In the genomic region with DNA sequence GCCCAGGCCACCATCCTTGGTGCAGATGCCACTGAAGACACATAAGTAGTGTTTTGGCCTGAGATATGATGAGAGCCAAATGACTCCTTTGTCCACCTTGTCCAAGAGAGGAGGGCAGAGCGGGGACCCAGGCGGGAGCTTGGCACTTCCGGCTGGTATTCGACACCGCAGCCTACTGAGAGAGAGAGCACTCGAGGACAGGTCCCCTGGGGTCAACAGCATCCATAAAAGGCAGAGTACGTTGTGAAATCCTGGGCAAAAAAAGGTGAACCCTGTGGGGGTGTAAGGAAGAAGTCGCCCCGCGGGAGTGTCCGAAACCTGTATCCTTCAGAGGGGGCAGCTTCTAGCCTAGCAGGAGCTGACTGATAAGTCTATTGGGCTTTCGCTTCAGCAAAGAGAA, we compare ENCODE assay signal across 9 mouse cellular contexts. TPM values are rescaled to one million over a fixed set of nuclear protein-coding genes. Genes with fewer than 3 reads are reported as not detected.
DNase-seq lines count a peak whose midpoint lies in the region; ATAC-seq and TF ChIP-seq lines count a peak whose summit lies in the region.
"Had no signal": no experiment of that assay in that cellular context is flagged by ENCODE, and none has a peak within 500 bp of the region (broad histone marks: within the 10 kb centered on the region; RNA-seq: fewer than 3 reads in every experiment).

No protein-coding gene starts in this region.

- no peak overlapping the region for H3K27ac ChIP-seq in ES-E14 (ENCODE audit: insufficient read depth, low read depth, low read length, poor library complexity, severe bottlenecking)
- no peak overlapping the region for H3K27ac ChIP-seq in forebrain, embryonic 16.5 days (ENCODE audit: low read length)
- H3K27ac ChIP-seq in lung, embryonic 15.5 days: peak overlapping the region; percentile 21; the same call in 1 of the 2 replicates

- H3K36me3 ChIP-seq in ES-E14 (ENCODE audit: control insufficient read depth, insufficient read depth, low read length, poor library complexity, severe bottlenecking): peaks cover 34% of the 10 kb centered on the region
- peaks cover 14% of the 10 kb centered on the region for H3K36me3 ChIP-seq in forebrain, embryonic 16.5 days (ENCODE audit: control insufficient read depth, insufficient read depth)
- H3K36me3 ChIP-seq in lung, embryonic 15.5 days: peaks cover 32% of the 10 kb centered on the region

- peak overlapping the region; percentile 94 for H3K4me2 ChIP-seq in forebrain, embryonic 16.5 days (ENCODE audit: low read length)
- peak overlapping the region; percentile 80 for H3K4me2 ChIP-seq in lung, embryonic 15.5 days

- no peak overlapping the region for H3K4me3 ChIP-seq in ES-E14 (ENCODE audit: insufficient read depth in 1 of 2, low read depth in 1 of 2, low read length in 2 of 2, poor library complexity in 1 of 2, severe bottlenecking in 1 of 2)
- peak overlapping the region; percentile 99 for H3K4me3 ChIP-seq in forebrain, embryonic 16.5 days (replicated peaks; ENCODE audit: low read length)
- H3K4me3 ChIP-seq in lung, embryonic 15.5 days: peak overlapping the region; percentile 15; the same call in 1 of the 2 replicates

- H3K9ac ChIP-seq in ES-E14 (ENCODE audit: insufficient read depth, low read depth, low read length, poor library complexity, severe bottlenecking): peak overlapping the region; percentile 3; the same call in 1 of the 2 replicates
- peak overlapping the region; percentile 37 for H3K9ac ChIP-seq in forebrain, embryonic 16.5 days (replicated peaks; ENCODE audit: low read depth, low read length)
- H3K9ac ChIP-seq in lung, embryonic 15.5 days: no peak overlapping the region

- intact Hi-C loops in left cerebral cortex, postnatal 25 days (cut with DNase I): loop anchor here (5.0 kb wide), 1 partner anchor 260 kb away; no protein-coding TSS in a partner anchor

- peak; percentile 38 to 40 for DNase-seq in gastrocnemius, adult 8-10 months (ENCODE audit: low spot score in 2 of 2)
- no peak for DNase-seq in gastrocnemius, postnatal 4 days (ENCODE audit: low spot score in 2 of 2)
- no peak for DNase-seq in ES-E14 (ENCODE audit: low read depth, low spot score)
- DNase-seq in urinary bladder, postnatal 4 days (ENCODE audit: low spot score in 2 of 2): no peak
- DNase-seq in left cerebral cortex, postnatal 25 days (ENCODE audit: low spot score in 2 of 2): no peak
- no peak for DNase-seq in thymus, postnatal 10 days (ENCODE audit: low spot score in 2 of 2)

- 87% methylated on average over 12 of the region's 12 CpGs for whole genome bisulfite sequencing in forebrain, embryonic 16.5 days
- WGBS in lung, embryonic 15.5 days: 76% methylated on average over 12 of the region's 12 CpGs

- peaks cover 2 to 26% of the 10 kb centered on the region in 2 experiments; a peak in 2 of 4 replicates for H3K4me1 ChIP-seq in ES-E14 (ENCODE audit: control insufficient read depth in 2 of 2, insufficient read depth in 2 of 2, low read length in 2 of 2, poor library complexity in 1 of 2)
- H3K4me1 ChIP-seq in forebrain, embryonic 16.5 days (replicated peaks; ENCODE audit: control insufficient read depth, insufficient read depth, low read length): peaks cover 43% of the 10 kb centered on the region
- peaks cover 37% of the 10 kb centered on the region for H3K4me1 ChIP-seq in lung, embryonic 15.5 days

- H3K9me3 ChIP-seq in ES-E14 (ENCODE audit: control insufficient read depth, insufficient read depth, low read depth, low read length): no peaks in the 10 kb centered on the region
- no peaks in the 10 kb centered on the region for H3K9me3 ChIP-seq in forebrain, embryonic 16.5 days (ENCODE audit: control insufficient read depth, low read length)
- H3K9me3 ChIP-seq in lung, embryonic 15.5 days: no peaks in the 10 kb centered on the region

- no peak for ATAC-seq in forebrain, embryonic 16.5 days
- ATAC-seq in lung, embryonic 15.5 days (ENCODE audit: borderline replicate concordance, extremely low read depth, low FRiP score, low TSS enrichment): no peak

- H3K27me3 ChIP-seq in forebrain, embryonic 16.5 days (replicated peaks; ENCODE audit: control insufficient read depth, insufficient read depth, low read length): no peaks in the 10 kb centered on the region
- no peaks in the 10 kb centered on the region for H3K27me3 ChIP-seq in lung, embryonic 15.5 days

- in situ Hi-C loops in ES-E14 (cut with MboI; ENCODE audit: low sequenced_read_pairs in 2 of 2, unreplicated experiment in 2 of 2): no loop called here

TF ChIP-seq in ES-E14, 5 proteins besides CTCF, POLR2A, EP300 and RAD21:
- no peak for TF ChIP-seq ZC3H11A (IDR thresholded peaks at IDR 0.05; ENCODE audit: borderline replicate concordance, low read depth, low read length)
- no peak for TF ChIP-seq MAFK (IDR thresholded peaks at IDR 0.05; ENCODE audit: insufficient read depth, low read depth, low read length)
TF ChIP-seq in ES-E14: peak in this region for 0.

RNA-seq across cellular contexts. Expression of a gene that starts 2.9 kb away (rescaled TPM):
- 10 to 100 TPM; 25.7 to 34.6 (median 28.7) TPM for total RNA-seq in gastrocnemius, adult 8-10 months (2022)
- total RNA-seq in gastrocnemius, postnatal 4 days (2021): 10 to 100 TPM; 84.8 to 88.2 TPM
- 55.0 and 91.6 TPM in 2 replicates for total RNA-seq in ES-E14 (2012; rRNA removed)
- 173 and 174 TPM in 2 replicates for polyA plus RNA-seq in forebrain, embryonic 16.5 days (2015; fragmentation: Nextera tagmentation; extraction: Ambion mirVana)
- 97.7 and 104 TPM in 2 replicates for polyA plus RNA-seq in lung, embryonic 15.5 days (2015; fragmentation: Nextera tagmentation; extraction: Ambion mirVana)
- 10 to 100 TPM; 73.1 to 85.4 TPM for total RNA-seq in left cerebral cortex, postnatal 25 days (2021)

RNA-seq across cellular contexts. Expression of a gene that starts 14.7 kb away (rescaled TPM):
- total RNA-seq in gastrocnemius, adult 8-10 months (2022): 10 to 100 TPM; 10.2 to 12.8 (median 11.9) TPM
- total RNA-seq in gastrocnemius, postnatal 4 days (2021): 10 to 100 TPM; 16.4 to 20.2 TPM
- total RNA-seq in ES-E14 (2012; rRNA removed): 39.3 and 87.4 TPM in 2 replicates
- polyA plus RNA-seq in forebrain, embryonic 16.5 days (2015; fragmentation: Nextera tagmentation; extraction: Ambion mirVana): 29.3 and 32.8 TPM in 2 replicates
- 27.1 and 28.5 TPM in 2 replicates for polyA plus RNA-seq in lung, embryonic 15.5 days (2015; fragmentation: Nextera tagmentation; extraction: Ambion mirVana)
- total RNA-seq in left cerebral cortex, postnatal 25 days (2021): 10 to 100 TPM; 21.3 to 24.5 TPM

RNA-seq across cellular contexts. Expression of a gene that starts 45.4 kb away (rescaled TPM):
- 1 to 10 TPM; 1.5 to 2.5 (median 1.7) TPM for total RNA-seq in gastrocnemius, adult 8-10 months (2022)
- total RNA-seq in gastrocnemius, postnatal 4 days (2021): 10 to 100 TPM; 15.1 to 16.2 TPM
- 0.16 and 0.18 TPM in 2 replicates for total RNA-seq in ES-E14 (2012; rRNA removed)
- 0.32 and 0.67 TPM in 2 replicates for polyA plus RNA-seq in forebrain, embryonic 16.5 days (2015; fragmentation: Nextera tagmentation; extraction: Ambion mirVana)
- polyA plus RNA-seq in lung, embryonic 15.5 days (2015; fragmentation: Nextera tagmentation; extraction: Ambion mirVana): 8.0 and 8.5 TPM in 2 replicates
- 1 to 10 TPM; 1.1 TPM for total RNA-seq in left cerebral cortex, postnatal 25 days (2021)

RNA-seq across cellular contexts. Expression of a gene that starts 49.3 kb away (rescaled TPM):
- total RNA-seq in gastrocnemius, adult 8-10 months (2022): not detected
- total RNA-seq in gastrocnemius, postnatal 4 days (2021): 1 to 10 TPM; 2.2 to 5.5 TPM
- total RNA-seq in ES-E14 (2012; rRNA removed): 3.9 and 5.7 TPM in 2 replicates
- polyA plus RNA-seq in forebrain, embryonic 16.5 days (2015; fragmentation: Nextera tagmentation; extraction: Ambion mirVana): not detected in 2 replicates
- 1.7 TPM in 1 of 2 replicates, not detected in the other for polyA plus RNA-seq in lung, embryonic 15.5 days (2015; fragmentation: Nextera tagmentation; extraction: Ambion mirVana)
- not detected for total RNA-seq in left cerebral cortex, postnatal 25 days (2021)
- polyA plus RNA-seq: small intestine, adult 2 months had no signal

Comparison
In these comparisons a context has a peak if more than half of its experiments do, and no peak if none do; other contexts are left out.
1. DNase-seq: peak in gastrocnemius, adult 8-10 months (2 of 2); none in gastrocnemius, postnatal 4 days (0 of 2), ES-E14 (single experiment), urinary bladder, postnatal 4 days (0 of 2), left cerebral cortex, postnatal 25 days (0 of 2) and thymus, postnatal 10 days (0 of 2).
2. RNA of a gene that starts 45.4 kb away (total RNA-seq): 15.1 to 16.2 TPM in gastrocnemius, postnatal 4 days; 1.5 to 2.5 TPM in gastrocnemius, adult 8-10 months, 1.1 TPM in left cerebral cortex, postnatal 25 days and 0.16 to 0.18 TPM in ES-E14; every median in the first group is over 4 times any median in the second.
3. H3K4me3 ChIP-seq: peak in forebrain, embryonic 16.5 days (single experiment) and lung, embryonic 15.5 days (single experiment); none in ES-E14 (0 of 2).